Mouse (Mus musculus) cortical plate, adult 2 months (tissue): ENCODE data around the gene Ptpn7.

Experiments
- CTCF ChIP-seq: fragments of 200-500 bp; IDR thresholded peaks from 2 replicates; pipeline ENCODE4 v1.5.1; 2011; ENCODE audit warnings: mild to moderate bottlenecking, control low read depth, low read length; ENCODE audit not compliant: insufficient read depth; ENCODE audit errors: extremely low read depth
- POLR2A ChIP-seq: fragments of 200-500 bp; IDR thresholded peaks from 2 replicates; pipeline ENCODE4 v1.6.1; 2011; ENCODE audit warnings: mild to moderate bottlenecking, low read length, control low read depth; ENCODE audit not compliant: insufficient read depth; ENCODE audit errors: extremely low read depth

- TF ChIP-seq CTCF (no peak), POLR2A (no peak)
These were observed 48.3 kb downstream of the Ptpn7 start for GRCm38 (mm10) chr1:135180830-135181229.
